Mouse (Mus musculus): ENCODE data around the gene Klc1. TPM values are rescaled to one million over a fixed set of nuclear protein-coding genes. Genes with fewer than 3 reads are reported as not detected.

The Klc1 gene
- polyA plus RNA-seq, 1 experiment, result 85.0 TPM

- DNase-seq, result no peak
- WGBS, result 95% methylated on average over 10 of the region's 10 CpGs
- no peaks in the 10 kb centered on the region for H3K27me3 ChIP-seq (ENCODE audit: control insufficient read depth, insufficient read depth, low read length)
- no peak for TF ChIP-seq POLR2A (IDR thresholded peaks at IDR 0.05; ENCODE audit: control insufficient read depth, extremely low read depth, insufficient read depth, low read length, poor library complexity)
- TF ChIP-seq CTCF (IDR thresholded peaks at IDR 0.05; ENCODE audit: borderline replicate concordance, control insufficient read depth, extremely low read depth, insufficient read depth, low read length, poor library complexity), result no peak
- H3K4me1 ChIP-seq (replicated peaks; ENCODE audit: control insufficient read depth, insufficient read depth, low read length), result peaks cover 9% of the 10 kb centered on the region
- no peak overlapping the region for H3K27ac ChIP-seq (ENCODE audit: control insufficient read depth, insufficient read depth, low read length)
- H3K4me3 ChIP-seq (ENCODE audit: control insufficient read depth, insufficient read depth, low read length), result no peak overlapping the region
- H3K36me3 ChIP-seq (ENCODE audit: control insufficient read depth, insufficient read depth, low read length), result peaks cover 3% of the 10 kb centered on the region; the same call in 1 of the 2 replicates
Observed at GRCm38 (mm10) chr12:111846815-111847214, 88.2 kb downstream of the Klc1 start.

- H3K27ac ChIP-seq (ENCODE audit: control insufficient read depth, insufficient read depth, low read length), result no peak overlapping the region
- H3K36me3 ChIP-seq (ENCODE audit: control insufficient read depth, insufficient read depth, low read length), result no peaks in the 10 kb centered on the region
- H3K4me3 ChIP-seq (ENCODE audit: control insufficient read depth, insufficient read depth, low read length), result no peak overlapping the region
- H3K27me3 ChIP-seq (ENCODE audit: control insufficient read depth, insufficient read depth, low read length), result no peaks in the 10 kb centered on the region
- 97% methylated on average over 9 of the region's 9 CpGs for WGBS
- peaks cover 10% of the 10 kb centered on the region for H3K4me1 ChIP-seq (replicated peaks; ENCODE audit: control insufficient read depth, insufficient read depth, low read length)
- TF ChIP-seq CTCF (IDR thresholded peaks at IDR 0.05; ENCODE audit: borderline replicate concordance, control insufficient read depth, extremely low read depth, insufficient read depth, low read length, poor library complexity), result no peak
- TF ChIP-seq POLR2A (IDR thresholded peaks at IDR 0.05; ENCODE audit: control insufficient read depth, extremely low read depth, insufficient read depth, low read length, poor library complexity), result no peak
- DNase-seq, result no peak
Observed at GRCm38 (mm10) chr12:111848300-111848798, 89.7 kb downstream of the Klc1 start.

DNA sequence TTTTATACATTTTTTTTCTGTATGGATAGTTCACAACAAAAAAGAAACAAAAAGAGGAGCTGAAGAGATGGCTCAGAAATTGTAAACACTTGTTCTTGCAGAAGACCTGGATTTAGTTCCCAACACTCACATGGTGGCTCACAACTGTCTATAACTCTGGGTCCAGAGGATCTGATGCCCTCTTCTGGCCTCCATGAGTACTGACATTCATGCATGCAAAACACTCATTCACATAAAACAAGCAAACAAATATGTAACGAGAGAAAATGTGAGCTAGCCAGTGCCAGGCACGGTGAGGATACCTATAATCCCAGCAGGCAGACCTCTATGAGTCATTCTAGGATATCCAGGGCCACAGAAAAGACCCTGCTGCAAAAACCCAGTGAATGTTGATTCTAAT lies 92.6 kb downstream of the Klc1 start:
- H3K4me3 ChIP-seq (ENCODE audit: control insufficient read depth, insufficient read depth, low read length), result no peak overlapping the region
- DNase-seq, result peak; percentile 14
- H3K27me3 ChIP-seq (ENCODE audit: control insufficient read depth, insufficient read depth, low read length), result no peaks in the 10 kb centered on the region
- no peaks in the 10 kb centered on the region for H3K36me3 ChIP-seq (ENCODE audit: control insufficient read depth, insufficient read depth, low read length)
- H3K4me1 ChIP-seq (replicated peaks; ENCODE audit: control insufficient read depth, insufficient read depth, low read length), result peaks cover 11% of the 10 kb centered on the region
- WGBS, result 86% methylated on average over 2 of the region's 2 CpGs
- H3K27ac ChIP-seq (ENCODE audit: control insufficient read depth, insufficient read depth, low read length), result peak overlapping the region; percentile 31; the same call in 1 of the 2 replicates
- TF ChIP-seq POLR2A (IDR thresholded peaks at IDR 0.05; ENCODE audit: control insufficient read depth, extremely low read depth, insufficient read depth, low read length, poor library complexity), result no peak
- TF ChIP-seq CTCF (IDR thresholded peaks at IDR 0.05; ENCODE audit: borderline replicate concordance, control insufficient read depth, extremely low read depth, insufficient read depth, low read length, poor library complexity), result no peak

DNA sequence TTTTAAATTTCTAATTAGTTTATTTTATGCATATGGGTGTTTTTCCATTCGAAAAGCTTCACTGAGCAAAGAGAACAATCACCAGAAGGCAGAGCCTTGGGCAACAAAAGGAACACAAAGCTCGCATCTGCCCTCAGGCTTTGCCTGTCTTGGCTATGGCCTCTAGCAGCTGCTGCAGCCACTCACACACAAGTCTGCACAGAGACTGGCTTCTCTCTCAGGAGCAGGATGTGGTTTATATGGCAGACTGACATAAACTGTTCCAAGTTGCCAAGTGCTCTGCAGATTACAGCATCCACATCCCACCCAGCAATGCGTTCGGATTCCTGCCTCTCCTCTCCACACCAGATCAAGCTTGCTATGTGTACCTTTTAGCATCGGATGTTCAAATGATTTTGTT lies 93.1 kb downstream of the Klc1 start:
- TF ChIP-seq POLR2A (IDR thresholded peaks at IDR 0.05; ENCODE audit: control insufficient read depth, extremely low read depth, insufficient read depth, low read length, poor library complexity), result no peak
- TF ChIP-seq CTCF (IDR thresholded peaks at IDR 0.05; ENCODE audit: borderline replicate concordance, control insufficient read depth, extremely low read depth, insufficient read depth, low read length, poor library complexity), result no peak
- H3K4me3 ChIP-seq (ENCODE audit: control insufficient read depth, insufficient read depth, low read length), result no peak overlapping the region
- no peaks in the 10 kb centered on the region for H3K27me3 ChIP-seq (ENCODE audit: control insufficient read depth, insufficient read depth, low read length)
- WGBS, result 42% methylated on average over 5 of the region's 5 CpGs
- H3K36me3 ChIP-seq (ENCODE audit: control insufficient read depth, insufficient read depth, low read length), result no peaks in the 10 kb centered on the region
- H3K4me1 ChIP-seq (replicated peaks; ENCODE audit: control insufficient read depth, insufficient read depth, low read length), result peaks cover 11% of the 10 kb centered on the region
- peak; percentile 14 for DNase-seq
- no peak overlapping the region for H3K27ac ChIP-seq (ENCODE audit: control insufficient read depth, insufficient read depth, low read length)

- WGBS, result 4% methylated on average over 10 of the region's 10 CpGs
- H3K27me3 ChIP-seq (ENCODE audit: control insufficient read depth, insufficient read depth, low read length), result no peaks in the 10 kb centered on the region
- peaks cover 11% of the 10 kb centered on the region for H3K4me1 ChIP-seq (replicated peaks; ENCODE audit: control insufficient read depth, insufficient read depth, low read length)
- no peak for TF ChIP-seq POLR2A (IDR thresholded peaks at IDR 0.05; ENCODE audit: control insufficient read depth, extremely low read depth, insufficient read depth, low read length, poor library complexity)
- TF ChIP-seq CTCF (IDR thresholded peaks at IDR 0.05; ENCODE audit: borderline replicate concordance, control insufficient read depth, extremely low read depth, insufficient read depth, low read length, poor library complexity), result no peak
- no peak overlapping the region for H3K4me3 ChIP-seq (ENCODE audit: control insufficient read depth, insufficient read depth, low read length)
- DNase-seq, result peak; percentile 38
- peak overlapping the region; percentile 19; the same call in 1 of the 2 replicates for H3K27ac ChIP-seq (ENCODE audit: control insufficient read depth, insufficient read depth, low read length)
- no peaks in the 10 kb centered on the region for H3K36me3 ChIP-seq (ENCODE audit: control insufficient read depth, insufficient read depth, low read length)
Observed at GRCm38 (mm10) chr12:111853011-111853436, 94.4 kb downstream of the Klc1 start.

DNA sequence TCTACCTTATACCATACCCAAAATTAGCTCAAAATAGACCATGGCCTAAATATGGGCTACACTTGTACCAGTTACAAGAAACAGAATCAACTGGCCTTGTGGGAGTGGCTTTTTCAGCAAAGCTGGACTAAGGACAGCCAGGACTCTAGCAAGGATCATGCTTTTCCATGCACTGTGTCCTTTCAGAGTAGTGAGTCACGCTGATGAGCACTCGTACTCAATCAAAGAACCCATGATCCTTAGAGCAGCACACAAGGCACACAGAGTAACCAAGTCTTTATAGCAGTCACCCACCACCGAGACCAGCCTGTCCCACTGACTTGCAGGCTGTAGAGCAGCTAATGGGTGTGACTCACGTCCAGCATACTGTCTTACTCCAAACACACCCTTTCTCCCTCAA lies 94.9 kb downstream of the Klc1 start:
- 74% methylated on average over 4 of the region's 4 CpGs for WGBS
- H3K27me3 ChIP-seq (ENCODE audit: control insufficient read depth, insufficient read depth, low read length), result no peaks in the 10 kb centered on the region
- DNase-seq, result no peak
- peaks cover 11% of the 10 kb centered on the region for H3K4me1 ChIP-seq (replicated peaks; ENCODE audit: control insufficient read depth, insufficient read depth, low read length)
- no peak overlapping the region for H3K4me3 ChIP-seq (ENCODE audit: control insufficient read depth, insufficient read depth, low read length)
- TF ChIP-seq CTCF (IDR thresholded peaks at IDR 0.05; ENCODE audit: borderline replicate concordance, control insufficient read depth, extremely low read depth, insufficient read depth, low read length, poor library complexity) (no peak), POLR2A (IDR thresholded peaks at IDR 0.05; ENCODE audit: control insufficient read depth, extremely low read depth, insufficient read depth, low read length, poor library complexity) (no peak)
- H3K27ac ChIP-seq (ENCODE audit: control insufficient read depth, insufficient read depth, low read length), result peak overlapping the region; percentile 31
- H3K36me3 ChIP-seq (ENCODE audit: control insufficient read depth, insufficient read depth, low read length), result no peaks in the 10 kb centered on the region

- no peak overlapping the region for H3K4me3 ChIP-seq (ENCODE audit: control insufficient read depth, insufficient read depth, low read length)
- 93% methylated on average over 2 of the region's 2 CpGs for WGBS
- H3K36me3 ChIP-seq (ENCODE audit: control insufficient read depth, insufficient read depth, low read length), result no peaks in the 10 kb centered on the region
- TF ChIP-seq CTCF (IDR thresholded peaks at IDR 0.05; ENCODE audit: borderline replicate concordance, control insufficient read depth, extremely low read depth, insufficient read depth, low read length, poor library complexity) (no peak), POLR2A (IDR thresholded peaks at IDR 0.05; ENCODE audit: control insufficient read depth, extremely low read depth, insufficient read depth, low read length, poor library complexity) (no peak)
- peaks cover 11% of the 10 kb centered on the region for H3K4me1 ChIP-seq (replicated peaks; ENCODE audit: control insufficient read depth, insufficient read depth, low read length)
- H3K27me3 ChIP-seq (ENCODE audit: control insufficient read depth, insufficient read depth, low read length), result no peaks in the 10 kb centered on the region
- no peak for DNase-seq
- no peak overlapping the region for H3K27ac ChIP-seq (ENCODE audit: control insufficient read depth, insufficient read depth, low read length)
Observed at GRCm38 (mm10) chr12:111855448-111855847, 96.8 kb downstream of the Klc1 start.

Other genes with a start within 250 kb of the Klc1 start
- gene Eif5, start 220.8 kb upstream of the Klc1 start, polyA plus RNA-seq (2012; rRNA removed), result 88.0 and 124 TPM in 2 replicates
- gene Mark3, start 184.3 kb upstream of the Klc1 start, polyA plus RNA-seq (2012; rRNA removed), result 45.9 and 47.7 TPM in 2 replicates
- 107 and 119 TPM in 2 replicates for gene Ckb, start 86.5 kb upstream of the Klc1 start, polyA plus RNA-seq (2012; rRNA removed)
- 40.4 and 47.2 TPM in 2 replicates for gene Trmt61a, start 80.7 kb upstream of the Klc1 start, polyA plus RNA-seq (2012; rRNA removed)
- gene Bag5, start 45.6 kb upstream of the Klc1 start, polyA plus RNA-seq (2012; rRNA removed), result 12.8 and 16.6 TPM in 2 replicates
- 32.3 and 38.8 TPM in 2 replicates for gene Apopt1, start 45.6 kb upstream of the Klc1 start, polyA plus RNA-seq (2012; rRNA removed)
- 22.1 and 29.0 TPM in 2 replicates for gene Xrcc3, start 55.0 kb downstream of the Klc1 start, polyA plus RNA-seq (2012; rRNA removed)
- 36.6 and 46.4 TPM in 2 replicates for gene Zfyve21, start 55.3 kb downstream of the Klc1 start, polyA plus RNA-seq (2012; rRNA removed)
- 28.1 and 30.1 TPM in 2 replicates for gene Ppp1r13b, start 149.3 kb downstream of the Klc1 start, polyA plus RNA-seq (2012; rRNA removed)
- 32.8 and 46.5 TPM in 2 replicates for gene Atp5mpl, start 208.1 kb downstream of the Klc1 start, polyA plus RNA-seq (2012; rRNA removed)
- gene Tdrd9, start 212.7 kb downstream of the Klc1 start, polyA plus RNA-seq (2012; rRNA removed), result 0.09 and 0.15 TPM in 2 replicates
- gene Rd3l, start 222.5 kb downstream of the Klc1 start, polyA plus RNA-seq (2012; rRNA removed), result not detected in 2 replicates